Mouse (Mus musculus): Measurements from ENCODE around the gene Tubg1. TPM values are rescaled to one million over a fixed set of nuclear protein-coding genes. Genes with fewer than 3 reads are reported as not detected.

Tubg1 gene
- polyA plus RNA-seq, 1 experiment from 2014 or later = 70.5 TPM

DNA sequence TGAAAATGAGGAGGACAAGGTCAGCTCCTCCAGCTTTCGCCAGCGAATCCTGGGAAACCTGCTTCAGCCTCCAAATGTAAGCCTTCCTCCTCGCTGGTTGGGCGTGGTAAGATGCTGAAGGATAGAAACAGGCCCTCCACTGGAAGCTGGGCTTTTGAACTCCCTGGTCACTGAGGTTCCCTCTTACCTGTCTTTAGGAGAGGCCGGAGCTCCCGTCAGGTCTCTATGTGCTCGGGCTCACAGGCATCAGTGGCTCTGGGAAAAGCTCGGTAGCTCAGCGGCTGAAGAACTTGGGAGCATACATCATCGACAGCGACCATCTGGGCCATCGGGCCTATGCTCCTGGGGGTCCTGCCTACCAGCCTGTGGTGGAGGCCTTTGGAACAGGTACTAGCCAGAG, 34.9 kb upstream of the Tubg1 start:
- Histone ChIP-seq H3K9ac (no peak overlapping the region), H3K4me2 (replicated peaks) (no peak overlapping the region), H3K9me3 (no peaks in the 10 kb centered on the region), H3K27me3 (peaks cover 21% of the 10 kb centered on the region), H3K27ac (no peak overlapping the region), H3K4me3 (no peak overlapping the region), H3K36me3 (peaks cover 29% of the 10 kb centered on the region), H3K4me1 (peaks cover 44% of the 10 kb centered on the region)
- 92% methylated on average over 12 of the region's 12 CpGs for WGBS
- no peak for ATAC-seq (ENCODE audit: low FRiP score, low read depth)

DNA sequence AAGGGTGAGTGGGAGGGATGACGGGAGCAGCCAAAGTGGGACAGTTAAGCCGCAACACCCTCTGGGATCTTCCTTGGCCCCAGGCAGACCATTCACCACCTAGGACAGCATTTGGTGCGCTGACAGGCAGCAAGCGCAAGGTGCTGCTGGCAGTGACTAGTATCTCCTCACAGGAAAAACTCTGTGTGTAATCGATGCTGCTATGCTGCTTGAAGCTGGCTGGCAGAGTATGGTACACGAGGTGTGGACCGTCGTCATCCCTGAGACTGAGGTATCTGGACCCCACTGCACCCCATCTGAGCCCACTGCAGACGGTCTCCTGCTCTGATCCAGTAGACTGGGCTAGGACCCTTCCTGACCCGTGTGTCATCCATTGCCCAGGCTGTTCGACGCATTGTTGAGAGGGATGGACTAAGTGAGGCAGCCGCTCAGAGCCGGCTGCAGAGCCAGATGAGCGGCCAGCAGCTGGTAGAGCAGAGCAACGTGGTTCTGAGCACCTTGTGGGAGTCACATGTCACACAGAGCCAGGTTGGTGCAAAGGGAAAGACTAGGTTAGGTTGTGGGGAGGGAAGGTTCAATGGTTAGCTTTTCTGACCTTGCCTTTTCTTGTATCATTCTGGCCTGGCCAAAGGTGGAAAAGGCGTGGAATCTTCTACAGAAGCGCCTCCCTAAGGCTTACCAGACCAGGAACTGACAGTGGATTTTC, 34.0 kb upstream of the Tubg1 start:
- Histone ChIP-seq H3K9ac (0 out of 2 replicates have a peak overlapping the region, but pooled peaks have one; percentile 25), H3K27me3 (peaks cover 11% of the 10 kb centered on the region), H3K4me2 (replicated peaks) (no peak overlapping the region; the same call in 1 of the 2 replicates), H3K4me3 (no peak overlapping the region), H3K36me3 (peaks cover 38% of the 10 kb centered on the region), H3K9me3 (no peaks in the 10 kb centered on the region), H3K27ac (no peak overlapping the region), H3K4me1 (peaks cover 42% of the 10 kb centered on the region)
- ATAC-seq (ENCODE audit: low FRiP score, low read depth) = no peak
- WGBS = 91% methylated on average over 18 of the region's 18 CpGs

DNA sequence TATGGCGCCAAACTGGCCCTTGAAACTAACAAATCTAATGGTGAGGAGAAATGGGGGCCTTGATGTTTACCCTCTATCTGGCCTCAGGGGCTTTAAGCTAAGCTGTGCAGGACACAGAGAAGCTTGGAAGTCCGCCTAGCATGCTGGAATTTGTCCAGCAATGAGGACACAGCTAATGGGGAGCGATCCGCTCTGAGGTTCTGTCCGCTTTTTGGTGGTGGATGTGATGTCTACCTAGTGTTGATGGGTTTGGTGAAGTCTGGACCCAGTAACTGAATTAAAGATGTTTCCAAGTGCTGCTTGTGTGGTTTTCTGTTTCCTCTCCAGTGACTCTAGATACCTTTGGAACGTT, 33.4 kb upstream of the Tubg1 start:
- H3K27ac ChIP-seq = peak overlapping the region; percentile 82; the same call in 1 of the 2 replicates

DNA sequence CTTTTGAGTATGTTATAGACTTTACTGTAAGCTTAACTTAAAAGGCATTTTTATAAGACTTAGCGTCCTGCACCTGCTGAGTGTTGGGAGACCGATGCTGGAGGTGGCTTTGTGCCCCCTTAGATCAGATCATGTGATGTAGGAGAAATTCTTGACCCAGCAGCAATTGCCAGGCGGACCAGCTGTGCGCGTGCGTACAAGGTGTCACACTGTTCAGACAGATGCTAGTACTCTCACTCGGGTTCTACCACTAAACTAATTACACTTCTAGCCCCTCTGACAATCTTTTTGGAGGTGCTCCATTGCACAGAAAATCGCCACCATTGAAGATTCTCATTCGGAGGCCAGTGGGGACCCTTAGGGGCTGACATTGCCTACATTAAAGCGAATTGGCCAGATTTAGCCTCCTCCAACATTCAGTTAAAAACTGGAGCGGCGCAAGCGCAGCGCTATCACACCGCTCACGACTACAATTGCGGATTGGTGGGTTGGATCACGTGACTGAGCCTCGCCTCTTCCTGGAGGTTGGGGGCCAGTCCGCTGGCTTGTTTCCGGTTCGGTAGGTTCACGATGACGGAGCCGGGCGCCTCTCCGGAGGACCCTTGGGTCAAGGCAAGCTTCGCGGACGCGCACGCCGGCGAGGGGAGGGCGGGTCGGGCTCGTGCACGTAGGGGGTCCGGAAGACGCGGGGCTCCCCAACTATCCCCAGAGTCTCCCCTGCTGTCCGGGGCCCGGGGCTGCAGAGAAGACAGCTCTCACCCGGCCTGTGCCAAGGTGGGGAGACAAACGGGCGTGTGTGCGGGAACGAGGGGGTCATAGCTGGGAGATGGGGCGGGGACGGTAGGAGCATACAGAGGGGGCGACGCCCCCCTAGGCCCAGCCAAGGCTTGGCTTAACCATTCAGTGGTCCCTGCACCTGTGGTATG, 32.7 kb upstream of the Tubg1 start, which contains the start of gene Mlx:
TSS of gene Mlx (plus strand) at position 522 of the 926 bp plus-strand sequence.
- H3K9me3 ChIP-seq = no peaks in the 10 kb centered on the region
- H3K4me3 ChIP-seq = peak within 1 kb of the TSS; percentile 83
- 1% methylated on average over 52 of the region's 52 CpGs for WGBS
- H3K27ac ChIP-seq = peak within 1 kb of the TSS; percentile 82
- peaks cover 51% of the 10 kb centered on the region for H3K36me3 ChIP-seq
- peak within 1 kb of the TSS; percentile 85 for H3K9ac ChIP-seq
- ATAC-seq (ENCODE audit: low FRiP score, low read depth) = peak; percentile 85
- peak within 1 kb of the TSS; percentile 97 for H3K4me2 ChIP-seq (replicated peaks)
- no peaks in the 10 kb centered on the region for H3K27me3 ChIP-seq
- H3K4me1 ChIP-seq = peaks cover 36% of the 10 kb centered on the region

More for the DNA sequence above, 33.4 kb upstream of the Tubg1 start:
- whole genome bisulfite sequencing = 77% methylated on average over 6 of the region's 6 CpGs
- H3K9ac ChIP-seq = 0 out of 2 replicates have a peak overlapping the region, but pooled peaks have one; percentile 25
- peaks cover 6% of the 10 kb centered on the region for H3K27me3 ChIP-seq
- peak overlapping the region; percentile 83 for H3K4me3 ChIP-seq
- H3K4me2 ChIP-seq (replicated peaks) = peak overlapping the region; percentile 97
- H3K9me3 ChIP-seq = no peaks in the 10 kb centered on the region
- peaks cover 44% of the 10 kb centered on the region for H3K36me3 ChIP-seq
- ATAC-seq (ENCODE audit: low FRiP score, low read depth) = no peak
- H3K4me1 ChIP-seq = peaks cover 42% of the 10 kb centered on the region

DNA sequence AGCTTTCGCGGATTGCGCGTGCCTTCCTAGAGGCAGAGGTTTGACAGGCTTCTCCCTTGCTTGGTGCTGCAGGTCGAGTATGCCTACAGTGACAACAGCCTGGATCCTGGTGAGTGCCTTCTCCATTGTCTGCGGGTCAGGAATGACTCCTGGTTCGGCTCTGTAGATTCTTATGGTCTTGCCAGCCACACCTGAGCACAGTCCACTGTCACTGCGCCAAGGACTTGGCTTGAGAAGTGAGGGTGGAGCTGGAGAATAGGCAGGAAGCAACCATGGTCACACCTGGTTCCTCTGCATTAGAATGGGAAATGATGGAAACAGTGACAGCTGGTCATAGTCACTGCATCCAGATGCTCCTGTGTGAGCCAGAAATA, 32.1 kb upstream of the Tubg1 start:
- WGBS = 5% methylated on average over 8 of the region's 8 CpGs
- Histone ChIP-seq H3K9me3 (no peaks in the 10 kb centered on the region), H3K27me3 (no peaks in the 10 kb centered on the region), H3K4me3 (peak overlapping the region; percentile 83), H3K4me2 (replicated peaks) (peak overlapping the region; percentile 97), H3K27ac (peak overlapping the region; percentile 82; the same call in 1 of the 2 replicates), H3K9ac (peak overlapping the region; percentile 85), H3K4me1 (peaks cover 36% of the 10 kb centered on the region), H3K36me3 (peaks cover 57% of the 10 kb centered on the region)
- ATAC-seq (ENCODE audit: low FRiP score, low read depth) = no peak

DNA sequence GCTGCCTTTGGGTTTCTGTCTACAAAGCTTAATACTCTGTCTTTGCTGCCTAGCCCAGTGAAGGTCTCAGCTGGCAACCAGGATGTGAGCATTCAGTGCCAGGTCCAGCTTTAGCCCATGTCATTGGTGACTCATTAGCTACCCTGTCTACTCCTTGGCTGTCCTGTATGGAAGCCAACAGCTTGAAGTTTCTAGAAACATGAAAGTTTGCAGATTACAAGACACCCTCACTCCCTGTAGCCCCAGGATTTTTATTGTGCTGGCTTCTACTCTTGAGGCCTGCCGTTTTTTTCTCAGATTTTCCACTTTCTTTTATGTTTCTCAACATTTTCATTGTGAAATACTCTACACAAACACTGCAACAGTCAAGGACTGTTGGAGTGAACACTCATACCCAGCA, 29.8 kb upstream of the Tubg1 start:
- WGBS = 87% methylated on average over 1 of the region's 1 CpGs
- Histone ChIP-seq H3K4me3 (no peak overlapping the region), H3K27ac (no peak overlapping the region), H3K9ac (no peak overlapping the region), H3K27me3 (no peaks in the 10 kb centered on the region), H3K4me2 (replicated peaks) (no peak overlapping the region), H3K4me1 (peaks cover 39% of the 10 kb centered on the region), H3K36me3 (peaks cover 66% of the 10 kb centered on the region), H3K9me3 (no peaks in the 10 kb centered on the region)
- ATAC-seq (ENCODE audit: low FRiP score, low read depth) = no peak

DNA sequence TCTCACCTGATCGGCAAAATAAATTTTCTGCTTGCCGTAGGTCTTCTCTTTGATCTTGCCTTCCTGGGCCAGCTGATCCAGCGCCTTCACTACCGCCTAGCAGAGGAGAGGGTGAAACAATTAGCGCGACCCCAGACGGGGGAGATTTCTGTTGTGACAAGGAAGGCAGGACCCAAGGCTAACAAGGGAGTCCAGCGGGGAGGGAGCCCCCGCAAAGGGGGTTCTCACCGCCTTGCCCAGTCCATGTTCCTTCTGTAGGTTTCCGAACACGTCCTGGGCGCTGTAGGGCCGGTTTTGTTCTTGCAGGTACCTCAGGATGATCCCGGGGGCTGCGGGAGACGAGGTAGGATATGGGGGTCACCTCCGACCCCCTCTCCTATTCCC, 24.8 kb upstream of the Tubg1 start:
- peak; percentile 21; the same call in 1 of the 2 replicates for ATAC-seq (ENCODE audit: low FRiP score, low read depth)
- WGBS = under 1% methylated on average over 18 of the region's 18 CpGs
- Histone ChIP-seq H3K9me3 (no peaks in the 10 kb centered on the region), H3K9ac (peak overlapping the region; percentile 80), H3K4me3 (peak overlapping the region; percentile 75), H3K4me2 (replicated peaks) (peak overlapping the region; percentile 93), H3K27me3 (no peaks in the 10 kb centered on the region), H3K36me3 (peaks cover 72% of the 10 kb centered on the region), H3K27ac (0 out of 2 replicates have a peak overlapping the region, but pooled peaks have one; percentile 28), H3K4me1 (peaks cover 20% of the 10 kb centered on the region)

DNA sequence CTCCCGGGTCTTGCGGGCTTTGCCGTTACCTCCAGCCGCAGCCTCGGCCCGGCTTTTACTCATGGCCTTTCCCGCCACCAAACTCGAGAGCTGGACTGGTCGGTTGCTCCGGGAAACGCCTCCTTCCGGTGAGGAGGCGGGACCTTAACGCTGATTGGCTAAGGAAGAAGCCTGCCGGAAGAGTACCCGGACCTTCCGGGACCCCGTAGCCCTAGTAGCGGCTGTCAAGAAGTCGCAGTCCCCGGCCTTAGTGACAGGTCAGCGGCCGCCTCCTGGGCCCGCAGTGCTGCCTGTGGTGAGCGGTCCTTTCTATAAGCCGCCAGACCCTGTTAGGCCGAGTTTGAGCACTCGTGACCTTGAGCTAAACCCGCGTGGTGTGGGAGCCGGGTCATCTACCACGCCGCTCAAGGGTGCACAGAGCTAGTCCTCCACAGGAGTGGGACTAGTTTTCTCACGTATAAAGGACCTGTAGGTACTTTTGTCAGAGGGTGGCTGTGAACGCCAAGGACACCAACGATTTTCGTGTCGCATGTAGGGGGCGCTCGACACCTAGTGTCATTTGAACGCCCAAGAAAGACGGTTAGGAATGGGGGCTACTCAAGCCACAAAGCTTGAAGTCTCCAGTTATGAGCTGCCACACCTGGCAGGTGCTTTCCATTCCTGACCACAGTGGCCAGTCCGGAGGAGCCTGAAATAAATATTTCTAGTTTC, 24.3 kb upstream of the Tubg1 start, which contains the start of gene Psmc3ip:
TSS of gene Psmc3ip (minus strand) at position 123 of the 711 bp plus-strand sequence.
- peak within 1 kb of the TSS; percentile 75 for H3K4me3 ChIP-seq
- no peaks in the 10 kb centered on the region for H3K9me3 ChIP-seq
- H3K36me3 ChIP-seq = peaks cover 72% of the 10 kb centered on the region
- H3K4me2 ChIP-seq (replicated peaks) = peak within 1 kb of the TSS; percentile 93
- peak within 1 kb of the TSS; percentile 80 for H3K9ac ChIP-seq
- peaks cover 20% of the 10 kb centered on the region for H3K4me1 ChIP-seq
- under 1% methylated on average over 43 of the region's 43 CpGs for WGBS
- peak within 1 kb of the TSS; percentile 63; the same call in 1 of the 2 replicates for H3K27ac ChIP-seq
- no peaks in the 10 kb centered on the region for H3K27me3 ChIP-seq
- ATAC-seq (ENCODE audit: low FRiP score, low read depth) = peak; percentile 94

DNA sequence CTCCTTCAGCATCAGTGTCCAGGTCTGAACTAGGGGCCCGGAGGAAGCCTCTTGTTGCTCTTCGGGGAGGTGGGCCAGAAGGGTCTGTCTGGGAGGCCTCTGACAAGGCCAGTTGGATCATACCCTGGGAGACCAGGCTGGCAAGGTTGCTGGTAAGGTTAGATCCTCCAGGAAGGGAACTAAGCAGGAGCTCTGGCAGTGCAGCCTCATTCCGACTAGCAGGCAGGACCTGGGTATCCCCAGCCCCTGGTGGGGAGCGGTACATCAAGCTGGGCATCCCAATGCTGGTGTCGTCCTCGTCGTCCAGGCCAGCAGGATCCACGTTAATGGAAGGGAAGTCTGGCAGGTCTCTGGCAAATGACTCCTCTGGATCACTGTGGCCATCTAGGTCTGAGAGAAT, 21.5 kb upstream of the Tubg1 start:
- no peak for ATAC-seq (ENCODE audit: low FRiP score, low read depth)

DNA sequence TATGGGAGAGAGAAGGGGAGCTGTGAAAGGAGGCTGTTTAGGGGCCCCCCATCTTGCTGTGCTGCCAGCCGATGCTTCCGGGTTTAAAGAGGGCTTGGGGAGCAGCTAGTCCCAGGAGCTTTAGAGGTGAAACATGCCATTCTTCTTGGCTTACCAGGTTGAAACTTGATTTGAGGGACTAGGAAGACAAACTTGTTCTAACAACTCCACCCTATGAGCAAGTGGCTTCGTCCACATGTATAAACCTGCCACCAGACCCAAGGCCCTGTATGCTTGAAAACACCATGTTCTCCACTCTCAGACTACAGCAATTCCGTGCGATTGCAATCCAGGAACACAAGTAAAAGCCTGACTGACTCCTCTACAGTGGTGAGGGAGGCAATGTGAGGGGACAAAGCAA, 16.7 kb upstream of the Tubg1 start:
- Histone ChIP-seq H3K9ac (no peak overlapping the region), H3K4me3 (no peak overlapping the region), H3K4me1 (no peaks in the 10 kb centered on the region), H3K4me2 (replicated peaks) (no peak overlapping the region), H3K27ac (peak overlapping the region; percentile 39; the same call in 1 of the 2 replicates), H3K9me3 (no peaks in the 10 kb centered on the region), H3K27me3 (no peaks in the 10 kb centered on the region), H3K36me3 (peaks cover 76% of the 10 kb centered on the region)
- ATAC-seq (ENCODE audit: low FRiP score, low read depth) = no peak
- WGBS = 82% methylated on average over 5 of the region's 5 CpGs

More for the DNA sequence above, 21.5 kb upstream of the Tubg1 start:
- Histone ChIP-seq H3K27ac (no peak overlapping the region), H3K4me1 (peaks cover 20% of the 10 kb centered on the region), H3K9ac (no peak overlapping the region), H3K27me3 (no peaks in the 10 kb centered on the region), H3K4me2 (replicated peaks) (no peak overlapping the region), H3K4me3 (no peak overlapping the region), H3K9me3 (no peaks in the 10 kb centered on the region), H3K36me3 (peaks cover 70% of the 10 kb centered on the region)
- WGBS = 87% methylated on average over 8 of the region's 8 CpGs

DNA sequence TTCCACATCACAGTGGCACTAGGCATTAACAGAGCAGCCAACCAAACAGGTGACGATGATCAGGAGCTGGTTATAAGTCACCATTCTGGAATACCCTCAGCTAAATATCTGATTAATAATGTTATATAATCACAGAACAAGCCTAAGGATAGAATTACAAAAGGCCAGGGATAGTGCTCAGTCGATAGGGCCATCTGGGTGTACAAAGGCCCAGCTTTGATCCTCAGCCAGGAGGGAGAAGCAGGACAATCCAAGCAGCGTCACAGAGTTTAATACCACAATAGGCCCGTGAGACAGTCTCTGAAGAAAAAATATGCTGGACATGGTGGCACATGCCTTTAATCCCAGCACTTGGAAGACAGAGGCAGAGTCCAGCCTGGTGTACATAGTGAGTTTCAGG, 10.4 kb upstream of the Tubg1 start:
- Histone ChIP-seq H3K9ac (no peak overlapping the region), H3K36me3 (peaks cover 24% of the 10 kb centered on the region), H3K4me2 (replicated peaks) (no peak overlapping the region), H3K27me3 (no peaks in the 10 kb centered on the region), H3K27ac (no peak overlapping the region), H3K4me1 (no peaks in the 10 kb centered on the region), H3K4me3 (no peak overlapping the region), H3K9me3 (no peaks in the 10 kb centered on the region)
- ATAC-seq (ENCODE audit: low FRiP score, low read depth) = no peak
- 83% methylated on average over 4 of the region's 4 CpGs for WGBS
